Mouse (Mus musculus): ENCODE measurements around the gene Foxp1. TPM values are rescaled to one million over a fixed set of nuclear protein-coding genes. Genes with fewer than 3 reads are reported as not detected.

Gene Foxp1
- polyA plus RNA-seq, 1 experiment from 2014 or later, result 45.3 TPM

DNA sequence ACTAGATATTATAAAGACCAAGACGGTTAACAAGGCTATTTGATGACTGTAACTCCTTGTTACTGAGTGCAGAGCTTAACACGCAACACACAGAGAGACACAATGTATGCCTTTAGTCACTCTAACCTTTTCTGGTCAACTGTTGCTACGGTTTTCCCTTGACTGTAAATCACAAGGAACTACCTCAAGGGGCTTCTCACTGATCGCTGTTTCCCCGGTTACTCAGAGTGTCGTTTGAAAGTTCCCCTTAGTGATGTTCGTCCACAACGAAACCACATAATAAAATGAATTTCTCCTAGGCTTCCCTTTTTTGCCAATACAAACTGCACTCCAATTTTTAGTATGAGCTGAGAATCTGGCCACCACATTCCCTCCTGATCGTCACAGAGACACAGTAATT is 497.9 kb downstream of the Foxp1 start:
- no peak overlapping the region for H3K4me3 ChIP-seq (ENCODE audit: low read depth, low read length)
- no peak for ATAC-seq
- H3K36me3 ChIP-seq (ENCODE audit: control insufficient read depth, insufficient read depth), result no peaks in the 10 kb centered on the region
- WGBS, result 31% methylated on average over 9 of the region's 9 CpGs
- no peaks in the 10 kb centered on the region for H3K27me3 ChIP-seq (replicated peaks; ENCODE audit: control insufficient read depth, insufficient read depth, low read length)
- H3K9me3 ChIP-seq (ENCODE audit: control insufficient read depth), result no peaks in the 10 kb centered on the region
- H3K4me2 ChIP-seq (replicated peaks; ENCODE audit: low read depth), result peak overlapping the region; percentile 47
- H3K27ac ChIP-seq (ENCODE audit: low read depth, low read length), result no peak overlapping the region
- TF ChIP-seq CTCF (IDR thresholded peaks at IDR 0.05; ENCODE audit: low read depth), result no peak
- H3K4me1 ChIP-seq (replicated peaks; ENCODE audit: control insufficient read depth, insufficient read depth, low read length), result 0 out of 2 replicates have a peak, but pooled peaks cover 3% of the 10 kb centered on the region
- no peak overlapping the region for H3K9ac ChIP-seq (ENCODE audit: low read depth, low read length)

DNA sequence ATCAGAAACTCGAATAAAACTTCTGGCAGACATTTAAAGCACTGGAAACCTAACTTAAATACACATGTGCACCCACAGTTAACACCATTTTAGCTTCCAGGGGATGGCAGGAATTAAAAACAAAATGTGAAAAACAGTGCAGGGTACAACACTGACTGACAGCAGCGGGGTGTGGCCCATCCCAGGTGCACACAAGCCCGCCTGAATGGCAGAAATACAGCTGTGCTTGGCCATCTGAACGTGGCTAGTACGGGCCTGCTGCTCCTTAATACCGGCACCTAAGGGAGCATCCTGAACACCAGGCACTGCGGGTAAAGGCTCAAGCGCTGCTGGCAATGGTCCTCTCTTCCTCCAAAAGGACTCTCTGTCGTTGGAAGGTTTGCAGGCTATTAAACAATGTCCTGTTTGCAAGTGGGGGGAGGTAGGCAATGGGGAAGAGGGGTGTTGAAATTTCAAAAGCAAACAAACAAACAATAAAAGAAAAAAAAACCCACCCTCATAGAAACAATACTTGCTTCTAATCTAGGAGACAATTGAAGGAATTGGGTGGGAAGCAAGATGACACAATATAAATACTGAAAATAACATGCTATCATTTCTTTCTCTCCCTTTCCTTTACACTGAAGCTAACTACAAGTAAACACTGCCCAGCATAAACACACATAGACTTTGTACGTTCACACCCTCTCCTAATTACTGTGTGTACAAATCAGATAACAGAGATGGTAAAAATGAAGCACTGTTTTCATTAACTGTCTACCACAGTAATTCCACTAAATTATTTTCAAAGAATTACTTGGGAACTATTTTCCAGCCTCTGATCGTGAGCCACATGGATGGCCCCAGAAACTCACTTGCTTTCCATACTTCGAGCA is 501.7 kb downstream of the Foxp1 start:
- H3K36me3 ChIP-seq (ENCODE audit: control insufficient read depth, insufficient read depth), result peaks cover 7% of the 10 kb centered on the region; the same call in 1 of the 2 replicates
- TF ChIP-seq CTCF (IDR thresholded peaks at IDR 0.05; ENCODE audit: low read depth), result no peak
- H3K9ac ChIP-seq (ENCODE audit: low read depth, low read length), result no peak overlapping the region
- 0 out of 2 replicates have a peak, but pooled peaks cover 3% of the 10 kb centered on the region for H3K4me1 ChIP-seq (replicated peaks; ENCODE audit: control insufficient read depth, insufficient read depth, low read length)
- H3K27ac ChIP-seq (ENCODE audit: low read depth, low read length), result peak overlapping the region; percentile 37; the same call in 1 of the 2 replicates
- no peaks in the 10 kb centered on the region for H3K9me3 ChIP-seq (ENCODE audit: control insufficient read depth)
- WGBS, result 30% methylated on average over 12 of the region's 12 CpGs
- no peaks in the 10 kb centered on the region for H3K27me3 ChIP-seq (replicated peaks; ENCODE audit: control insufficient read depth, insufficient read depth, low read length)
- no peak overlapping the region for H3K4me3 ChIP-seq (ENCODE audit: low read depth, low read length)
- H3K4me2 ChIP-seq (replicated peaks; ENCODE audit: low read depth), result peak overlapping the region; percentile 45
- peak; percentile 47; the same call in 1 of the 2 replicates for ATAC-seq

DNA sequence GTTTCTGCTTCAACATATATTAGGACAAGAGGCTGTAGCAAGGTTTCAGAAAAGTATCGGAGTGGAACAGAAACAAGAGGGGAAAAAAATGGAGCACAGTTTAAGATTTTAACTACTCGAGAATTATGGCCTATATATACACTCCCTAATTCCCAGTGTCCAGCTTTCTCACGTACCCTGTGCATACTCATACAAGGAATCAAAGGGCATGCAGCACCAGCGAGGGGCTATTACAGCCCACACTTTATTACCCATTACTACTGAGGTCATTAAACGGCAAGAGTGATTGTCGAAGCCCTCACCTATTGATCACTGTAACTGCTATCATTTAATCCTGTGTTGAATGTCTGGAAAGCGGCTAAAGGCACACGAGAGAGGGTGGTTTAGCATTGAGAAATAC is 502.8 kb downstream of the Foxp1 start:
- TF ChIP-seq CTCF (IDR thresholded peaks at IDR 0.05; ENCODE audit: low read depth), result no peak
- H3K4me2 ChIP-seq (replicated peaks; ENCODE audit: low read depth), result peak overlapping the region; percentile 45
- H3K27ac ChIP-seq (ENCODE audit: low read depth, low read length), result no peak overlapping the region
- H3K4me1 ChIP-seq (replicated peaks; ENCODE audit: control insufficient read depth, insufficient read depth, low read length), result 0 out of 2 replicates have a peak, but pooled peaks cover 3% of the 10 kb centered on the region
- peak; percentile 43; the same call in 1 of the 2 replicates for ATAC-seq
- H3K9ac ChIP-seq (ENCODE audit: low read depth, low read length), result no peak overlapping the region
- 30% methylated on average over 8 of the region's 8 CpGs for WGBS
- no peaks in the 10 kb centered on the region for H3K9me3 ChIP-seq (ENCODE audit: control insufficient read depth)
- H3K36me3 ChIP-seq (ENCODE audit: control insufficient read depth, insufficient read depth), result peaks cover 18% of the 10 kb centered on the region
- H3K27me3 ChIP-seq (replicated peaks; ENCODE audit: control insufficient read depth, insufficient read depth, low read length), result no peaks in the 10 kb centered on the region
- H3K4me3 ChIP-seq (ENCODE audit: low read depth, low read length), result no peak overlapping the region

DNA sequence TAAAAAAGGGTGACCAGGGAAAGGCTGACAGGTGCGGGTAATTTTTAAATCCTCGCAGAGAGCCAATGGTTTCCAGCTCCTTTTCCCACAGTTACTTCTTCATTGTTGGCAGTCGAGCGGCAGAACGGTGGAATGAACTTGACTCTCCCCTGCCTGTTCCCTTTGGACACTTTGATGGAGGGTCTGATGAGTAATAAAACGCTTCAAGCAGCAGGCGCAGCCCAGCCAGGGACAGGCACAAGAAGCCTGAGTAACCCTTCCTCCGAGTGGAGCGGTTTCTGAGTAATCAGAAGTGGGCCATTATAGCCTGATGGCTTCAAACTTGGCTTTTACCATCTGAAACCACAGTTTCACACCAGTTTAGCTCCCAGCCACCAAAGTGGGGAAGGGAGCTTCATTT is 503.3 kb downstream of the Foxp1 start:
- 32% methylated on average over 9 of the region's 9 CpGs for WGBS
- Histone ChIP-seq H3K27ac (ENCODE audit: low read depth, low read length) (no peak overlapping the region), H3K4me2 (replicated peaks; ENCODE audit: low read depth) (peak overlapping the region; percentile 45), H3K36me3 (ENCODE audit: control insufficient read depth, insufficient read depth) (peaks cover 22% of the 10 kb centered on the region), H3K4me1 (replicated peaks; ENCODE audit: control insufficient read depth, insufficient read depth, low read length) (peaks cover 3% of the 10 kb centered on the region; the same call in 1 of the 2 replicates), H3K27me3 (replicated peaks; ENCODE audit: control insufficient read depth, insufficient read depth, low read length) (no peaks in the 10 kb centered on the region), H3K9me3 (ENCODE audit: control insufficient read depth) (no peaks in the 10 kb centered on the region), H3K9ac (ENCODE audit: low read depth, low read length) (no peak overlapping the region), H3K4me3 (ENCODE audit: low read depth, low read length) (no peak overlapping the region)
- ATAC-seq, result no peak
- no peak for TF ChIP-seq CTCF (IDR thresholded peaks at IDR 0.05; ENCODE audit: low read depth)

DNA sequence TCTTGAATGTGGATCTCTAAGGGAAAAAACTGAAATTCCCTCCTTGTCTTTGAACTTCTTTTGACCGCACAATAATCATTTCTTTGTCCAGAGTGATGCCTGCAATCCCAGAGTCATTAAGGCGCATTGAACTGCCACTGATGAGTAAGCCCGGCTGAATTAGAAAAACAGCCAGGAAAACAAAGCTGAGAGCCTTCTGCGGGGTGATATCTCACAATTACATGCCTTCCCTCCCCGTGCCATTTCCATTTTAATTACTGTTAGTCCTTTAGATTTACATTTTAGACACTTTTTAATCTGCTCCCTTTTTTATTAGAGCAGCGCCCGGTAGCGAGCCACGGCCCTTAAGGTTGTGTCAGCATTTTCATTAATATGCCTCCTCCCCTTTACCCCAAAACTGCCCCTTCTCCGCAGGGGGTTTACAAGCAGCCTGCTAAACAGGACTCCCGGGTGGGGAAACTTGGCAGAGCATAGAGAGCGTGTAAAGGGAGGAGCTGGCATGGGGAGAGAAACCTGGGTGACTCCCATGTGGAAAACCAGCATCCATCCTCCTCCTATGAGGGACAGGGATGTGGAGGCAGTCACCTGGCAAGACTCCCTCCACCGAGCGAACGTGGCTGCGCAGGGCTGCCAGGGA is 508.5 kb downstream of the Foxp1 start:
- no peak for ATAC-seq

More for the DNA sequence above, 508.5 kb downstream of the Foxp1 start:
- Histone ChIP-seq H3K4me2 (replicated peaks; ENCODE audit: low read depth) (no peak overlapping the region), H3K36me3 (ENCODE audit: control insufficient read depth, insufficient read depth) (peaks cover 34% of the 10 kb centered on the region), H3K9me3 (ENCODE audit: control insufficient read depth) (no peaks in the 10 kb centered on the region), H3K27ac (ENCODE audit: low read depth, low read length) (no peak overlapping the region), H3K4me1 (replicated peaks; ENCODE audit: control insufficient read depth, insufficient read depth, low read length) (peaks cover 3% of the 10 kb centered on the region; the same call in 1 of the 2 replicates), H3K27me3 (replicated peaks; ENCODE audit: control insufficient read depth, insufficient read depth, low read length) (no peaks in the 10 kb centered on the region), H3K4me3 (ENCODE audit: low read depth, low read length) (no peak overlapping the region), H3K9ac (ENCODE audit: low read depth, low read length) (no peak overlapping the region)
- WGBS, result 65% methylated on average over 16 of the region's 16 CpGs
- TF ChIP-seq CTCF (IDR thresholded peaks at IDR 0.05; ENCODE audit: low read depth), result no peak

Data from intestine, postnatal 0 days (tissue).